Mouse (Mus musculus): ENCODE results near the gene Ranbp3.
A peak's percentile ranks its signal among the peaks of the same experiment; 100 is the strongest.

GRCm38 (mm10) chr17:56717363-56718058, 44.4 kb downstream of the Ranbp3 start, which contains the start of the genes Ndufa11 and Vmac:
- peak; percentile 99 for TF ChIP-seq EP300 (optimal IDR thresholded peaks at IDR 0.05)
- no peak for TF ChIP-seq CTCF (IDR thresholded peaks at IDR 0.05; ENCODE audit: low read depth)

Data from stomach, postnatal 0 days (tissue).